Mouse (Mus musculus): ENCODE measurements around the gene B4galnt2. TPM values are rescaled to one million over a fixed set of nuclear protein-coding genes. Genes with fewer than 3 reads are reported as not detected.

Gene B4galnt2
- polyA plus RNA-seq, 1 experiment from 2014 or later: not detected

GRCm38 (mm10) chr11:95876296-95876695, 38.4 kb downstream of the B4galnt2 start:
- H3K9ac ChIP-seq (ENCODE audit: low read depth, low read length): no peak overlapping the region
- H3K9me3 ChIP-seq (ENCODE audit: control insufficient read depth, low read length): no peaks in the 10 kb centered on the region
- 0 out of 2 replicates have a peak overlapping the region, but pooled peaks have one; percentile 10 for H3K4me2 ChIP-seq (ENCODE audit: low read depth, low read length)
- H3K4me1 ChIP-seq (ENCODE audit: control insufficient read depth, insufficient read depth, low read length): no peaks in the 10 kb centered on the region
- no peak overlapping the region for H3K27ac ChIP-seq (replicated peaks; ENCODE audit: low read depth, low read length)
- ATAC-seq (ENCODE audit: low read depth) (no peak), DNase-seq (ENCODE audit: low spot score) (peak; percentile 70)
- H3K4me3 ChIP-seq (ENCODE audit: low read depth, low read length): no peak overlapping the region
- H3K27me3 ChIP-seq (replicated peaks; ENCODE audit: control insufficient read depth, insufficient read depth, low read length): no peaks in the 10 kb centered on the region
- 22% methylated on average over 7 of the region's 7 CpGs for WGBS
- no peaks in the 10 kb centered on the region for H3K36me3 ChIP-seq (ENCODE audit: control insufficient read depth, insufficient read depth, low read length)

GRCm38 (mm10) chr11:95875804-95876203, 38.9 kb downstream of the B4galnt2 start:
- H3K36me3 ChIP-seq (ENCODE audit: control insufficient read depth, insufficient read depth, low read length): no peaks in the 10 kb centered on the region
- H3K27me3 ChIP-seq (replicated peaks; ENCODE audit: control insufficient read depth, insufficient read depth, low read length): no peaks in the 10 kb centered on the region
- H3K27ac ChIP-seq (replicated peaks; ENCODE audit: low read depth, low read length): no peak overlapping the region
- no peak for ATAC-seq (ENCODE audit: low read depth)
- H3K9me3 ChIP-seq (ENCODE audit: control insufficient read depth, low read length): no peaks in the 10 kb centered on the region
- H3K4me2 ChIP-seq (ENCODE audit: low read depth, low read length): 0 out of 2 replicates have a peak overlapping the region, but pooled peaks have one; percentile 10
- no peak for DNase-seq (ENCODE audit: low spot score)
- WGBS: 29% methylated on average over 9 of the region's 9 CpGs
- H3K9ac ChIP-seq (ENCODE audit: low read depth, low read length): no peak overlapping the region
- H3K4me1 ChIP-seq (ENCODE audit: control insufficient read depth, insufficient read depth, low read length): no peaks in the 10 kb centered on the region
- H3K4me3 ChIP-seq (ENCODE audit: low read depth, low read length): no peak overlapping the region

- no peak for DNase-seq (ENCODE audit: low spot score)
- Histone ChIP-seq H3K4me3 (ENCODE audit: low read depth, low read length) (no peak overlapping the region), H3K9ac (ENCODE audit: low read depth, low read length) (no peak overlapping the region), H3K9me3 (ENCODE audit: control insufficient read depth, low read length) (no peaks in the 10 kb centered on the region), H3K27me3 (replicated peaks; ENCODE audit: control insufficient read depth, insufficient read depth, low read length) (no peaks in the 10 kb centered on the region), H3K4me1 (ENCODE audit: control insufficient read depth, insufficient read depth, low read length) (no peaks in the 10 kb centered on the region), H3K36me3 (ENCODE audit: control insufficient read depth, insufficient read depth, low read length) (no peaks in the 10 kb centered on the region), H3K4me2 (ENCODE audit: low read depth, low read length) (no peak overlapping the region), H3K27ac (replicated peaks; ENCODE audit: low read depth, low read length) (no peak overlapping the region)
- WGBS: 60% methylated on average over 6 of the region's 6 CpGs
- ATAC-seq (ENCODE audit: low read depth): no peak
Observed at GRCm38 (mm10) chr11:95869918-95870470, 44.7 kb downstream of the B4galnt2 start.

- H3K27ac ChIP-seq (replicated peaks; ENCODE audit: low read depth, low read length): no peak overlapping the region
- no peaks in the 10 kb centered on the region for H3K9me3 ChIP-seq (ENCODE audit: control insufficient read depth, low read length)
- no peak overlapping the region for H3K4me2 ChIP-seq (ENCODE audit: low read depth, low read length)
- no peaks in the 10 kb centered on the region for H3K27me3 ChIP-seq (replicated peaks; ENCODE audit: control insufficient read depth, insufficient read depth, low read length)
- no peak for DNase-seq (ENCODE audit: low spot score)
- H3K4me1 ChIP-seq (ENCODE audit: control insufficient read depth, insufficient read depth, low read length): no peaks in the 10 kb centered on the region
- H3K36me3 ChIP-seq (ENCODE audit: control insufficient read depth, insufficient read depth, low read length): no peaks in the 10 kb centered on the region
- H3K4me3 ChIP-seq (ENCODE audit: low read depth, low read length): no peak overlapping the region
- no peak overlapping the region for H3K9ac ChIP-seq (ENCODE audit: low read depth, low read length)
- WGBS: 77% methylated on average over 4 of the region's 4 CpGs
- ATAC-seq (ENCODE audit: low read depth): no peak
Observed at GRCm38 (mm10) chr11:95869442-95869841, 45.2 kb downstream of the B4galnt2 start.

GRCm38 (mm10) chr11:95861397-95861796, 53.3 kb downstream of the B4galnt2 start:
- DNase-seq (ENCODE audit: low spot score): no peak
- peaks cover 6% of the 10 kb centered on the region for H3K4me1 ChIP-seq (ENCODE audit: control insufficient read depth, insufficient read depth, low read length)
- no peak overlapping the region for H3K27ac ChIP-seq (replicated peaks; ENCODE audit: low read depth, low read length)
- no peak overlapping the region for H3K4me3 ChIP-seq (ENCODE audit: low read depth, low read length)
- no peaks in the 10 kb centered on the region for H3K9me3 ChIP-seq (ENCODE audit: control insufficient read depth, low read length)
- no peak for ATAC-seq (ENCODE audit: low read depth)
- 96% methylated on average over 8 of the region's 8 CpGs for WGBS
- no peaks in the 10 kb centered on the region for H3K36me3 ChIP-seq (ENCODE audit: control insufficient read depth, insufficient read depth, low read length)
- H3K27me3 ChIP-seq (replicated peaks; ENCODE audit: control insufficient read depth, insufficient read depth, low read length): no peaks in the 10 kb centered on the region
- no peak overlapping the region for H3K9ac ChIP-seq (ENCODE audit: low read depth, low read length)
- H3K4me2 ChIP-seq (ENCODE audit: low read depth, low read length): no peak overlapping the region

GRCm38 (mm10) chr11:95860071-95860490, 54.6 kb downstream of the B4galnt2 start:
- H3K27me3 ChIP-seq (replicated peaks; ENCODE audit: control insufficient read depth, insufficient read depth, low read length): no peaks in the 10 kb centered on the region
- peaks cover 6% of the 10 kb centered on the region for H3K4me1 ChIP-seq (ENCODE audit: control insufficient read depth, insufficient read depth, low read length)
- H3K9me3 ChIP-seq (ENCODE audit: control insufficient read depth, low read length): no peaks in the 10 kb centered on the region
- H3K4me3 ChIP-seq (ENCODE audit: low read depth, low read length): peak overlapping the region; percentile 80
- ATAC-seq (ENCODE audit: low read depth) (no peak), DNase-seq (ENCODE audit: low spot score) (no peak)
- peak overlapping the region; percentile 75 for H3K4me2 ChIP-seq (ENCODE audit: low read depth, low read length)
- H3K27ac ChIP-seq (replicated peaks; ENCODE audit: low read depth, low read length): no peak overlapping the region
- H3K36me3 ChIP-seq (ENCODE audit: control insufficient read depth, insufficient read depth, low read length): no peaks in the 10 kb centered on the region
- H3K9ac ChIP-seq (ENCODE audit: low read depth, low read length): peak overlapping the region; percentile 71
- 24% methylated on average over 3 of the region's 3 CpGs for WGBS

- no peaks in the 10 kb centered on the region for H3K27me3 ChIP-seq (replicated peaks; ENCODE audit: control insufficient read depth, insufficient read depth, low read length)
- no peaks in the 10 kb centered on the region for H3K9me3 ChIP-seq (ENCODE audit: control insufficient read depth, low read length)
- WGBS: under 1% methylated on average over 29 of the region's 35 CpGs
- ATAC-seq (ENCODE audit: low read depth) (peak; percentile 42), DNase-seq (ENCODE audit: low spot score) (peak; percentile 87)
- H3K9ac ChIP-seq (ENCODE audit: low read depth, low read length): peak overlapping the region; percentile 71
- peak overlapping the region; percentile 75 for H3K4me2 ChIP-seq (ENCODE audit: low read depth, low read length)
- H3K36me3 ChIP-seq (ENCODE audit: control insufficient read depth, insufficient read depth, low read length): no peaks in the 10 kb centered on the region
- H3K4me1 ChIP-seq (ENCODE audit: control insufficient read depth, insufficient read depth, low read length): peaks cover 6% of the 10 kb centered on the region
- peak overlapping the region; percentile 80 for H3K4me3 ChIP-seq (ENCODE audit: low read depth, low read length)
- peak overlapping the region; percentile 95 for H3K27ac ChIP-seq (replicated peaks; ENCODE audit: low read depth, low read length)
Observed at GRCm38 (mm10) chr11:95859468-95859855, 55.2 kb downstream of the B4galnt2 start.

- peak overlapping the region; percentile 75 for H3K4me2 ChIP-seq (ENCODE audit: low read depth, low read length)
- peak overlapping the region; percentile 80 for H3K4me3 ChIP-seq (ENCODE audit: low read depth, low read length)
- no peaks in the 10 kb centered on the region for H3K36me3 ChIP-seq (ENCODE audit: control insufficient read depth, insufficient read depth, low read length)
- H3K9me3 ChIP-seq (ENCODE audit: control insufficient read depth, low read length): no peaks in the 10 kb centered on the region
- under 1% methylated on average over 53 of the region's 58 CpGs for WGBS
- no peaks in the 10 kb centered on the region for H3K27me3 ChIP-seq (replicated peaks; ENCODE audit: control insufficient read depth, insufficient read depth, low read length)
- peak overlapping the region; percentile 71 for H3K9ac ChIP-seq (ENCODE audit: low read depth, low read length)
- H3K4me1 ChIP-seq (ENCODE audit: control insufficient read depth, insufficient read depth, low read length): peaks cover 6% of the 10 kb centered on the region
- DNase-seq (ENCODE audit: low spot score) (peak; percentile 99), ATAC-seq (ENCODE audit: low read depth) (peak; percentile 99)
- H3K27ac ChIP-seq (replicated peaks; ENCODE audit: low read depth, low read length): peak overlapping the region; percentile 95
Observed at GRCm38 (mm10) chr11:95858528-95859467, 55.9 kb downstream of the B4galnt2 start.

Data from embryonic facial prominence, embryonic 14.5 days (tissue).